Mouse (Mus musculus): Measurements from ENCODE around the gene Sin3a. TPM values are rescaled to one million over a fixed set of nuclear protein-coding genes. Genes with fewer than 3 reads are reported as not detected.

The Sin3a gene
- polyA plus RNA-seq, 1 experiment from 2014 or later: 51.6 TPM

- Histone ChIP-seq H3K27ac (replicated peaks) (peak overlapping the region; percentile 88), H3K36me3 (peaks cover 19% of the 10 kb centered on the region), H3K9me3 (replicated peaks) (no peaks in the 10 kb centered on the region), H3K4me1 (peaks cover 20% of the 10 kb centered on the region), H3K4me3 (peak overlapping the region; percentile 93), H3K27me3 (ENCODE audit: low read depth, poor library complexity, severe bottlenecking) (0 out of 2 replicates have a peak, but pooled peaks cover 3% of the 10 kb centered on the region)
- WGBS: 33% methylated on average over 13 of the region's 13 CpGs
- DNase-seq (ENCODE audit: low spot score): no peak
These were observed 85.7 kb downstream of the Sin3a start for GRCm38 (mm10) chr9:57157499-57157898.

- H3K27ac ChIP-seq (replicated peaks): peak within 1 kb of the TSS; percentile 88
- WGBS: under 1% methylated on average over 24 of the region's 24 CpGs
- peaks cover 19% of the 10 kb centered on the region for H3K36me3 ChIP-seq
These were observed 86.2 kb downstream of the Sin3a start, which contains the start of gene Commd4 for GRCm38 (mm10) chr9:57158013-57158470. Commd4 (minus strand) TSS chr9:57158331.

GRCm38 (mm10) chr9:57158506-57158905 is 86.7 kb downstream of the Sin3a start:
- Histone ChIP-seq H3K4me3 (peak overlapping the region; percentile 93), H3K4me1 (peaks cover 20% of the 10 kb centered on the region), H3K36me3 (peaks cover 19% of the 10 kb centered on the region), H3K27ac (replicated peaks) (peak overlapping the region; percentile 88), H3K9me3 (replicated peaks) (no peaks in the 10 kb centered on the region), H3K27me3 (ENCODE audit: low read depth, poor library complexity, severe bottlenecking) (0 out of 2 replicates have a peak, but pooled peaks cover 3% of the 10 kb centered on the region)
- 40% methylated on average over 11 of the region's 11 CpGs for WGBS
- no peak for DNase-seq (ENCODE audit: low spot score)

More at GRCm38 (mm10) chr9:57158013-57158470, 86.2 kb downstream of the Sin3a start, which contains the start of gene Commd4:
- Histone ChIP-seq H3K27me3 (ENCODE audit: low read depth, poor library complexity, severe bottlenecking) (0 out of 2 replicates have a peak, but pooled peaks cover 3% of the 10 kb centered on the region), H3K4me3 (peak within 1 kb of the TSS; percentile 93), H3K9me3 (replicated peaks) (no peaks in the 10 kb centered on the region), H3K4me1 (peaks cover 20% of the 10 kb centered on the region)
- peak; percentile 91 for DNase-seq (ENCODE audit: low spot score)

DNA sequence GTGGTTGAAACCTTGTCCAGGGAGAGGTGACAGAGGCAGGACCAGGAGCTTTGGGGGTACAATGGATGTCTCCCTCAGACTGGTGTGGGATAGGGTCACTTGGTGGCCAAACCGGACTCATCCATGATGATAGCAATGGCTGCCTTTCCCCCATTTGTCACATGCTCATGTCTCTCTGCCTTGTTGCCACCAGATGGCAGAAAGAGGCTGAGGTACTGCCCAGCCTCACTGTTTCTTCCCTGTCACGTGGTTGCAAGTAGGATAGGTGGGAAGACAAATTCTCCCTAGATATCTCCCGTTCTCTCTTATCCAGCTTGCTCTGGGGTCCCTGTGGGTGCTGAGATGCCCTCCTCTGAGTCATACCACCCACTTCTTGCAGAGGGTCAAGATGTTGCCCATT is 90.7 kb downstream of the Sin3a start:
- WGBS: 29% methylated on average over 3 of the region's 3 CpGs
- no peak overlapping the region for H3K4me3 ChIP-seq
- no peaks in the 10 kb centered on the region for H3K36me3 ChIP-seq
- no peaks in the 10 kb centered on the region for H3K9me3 ChIP-seq (replicated peaks)
- DNase-seq (ENCODE audit: low spot score): no peak
- H3K4me1 ChIP-seq: peaks cover 9% of the 10 kb centered on the region
- H3K27ac ChIP-seq (replicated peaks): no peak overlapping the region
- 0 out of 2 replicates have a peak, but pooled peaks cover 3% of the 10 kb centered on the region for H3K27me3 ChIP-seq (ENCODE audit: low read depth, poor library complexity, severe bottlenecking)

DNA sequence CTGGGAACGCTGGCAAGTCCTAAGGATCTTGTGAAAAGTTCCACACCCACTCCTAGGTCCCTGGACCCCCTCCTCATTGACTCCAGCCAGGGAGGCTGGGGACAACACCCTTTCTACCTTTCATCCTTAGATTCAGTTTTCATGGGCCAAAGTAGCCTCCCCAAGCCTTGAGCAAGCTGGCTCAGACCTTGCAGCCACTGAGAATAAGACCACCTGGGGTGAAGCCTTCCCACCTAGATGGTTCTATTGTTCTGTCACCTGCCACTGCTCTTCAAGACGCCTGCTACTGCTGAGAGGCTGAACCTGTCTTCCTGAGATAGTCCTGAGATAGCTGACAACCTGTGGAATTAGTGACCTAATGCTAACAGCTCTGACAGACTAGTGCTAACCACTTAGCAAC is 91.3 kb downstream of the Sin3a start:
- 45% methylated on average over 2 of the region's 2 CpGs for WGBS
- peaks cover 5% of the 10 kb centered on the region for H3K4me1 ChIP-seq
- 0 out of 2 replicates have a peak, but pooled peaks cover 3% of the 10 kb centered on the region for H3K27me3 ChIP-seq (ENCODE audit: low read depth, poor library complexity, severe bottlenecking)
- no peak overlapping the region for H3K4me3 ChIP-seq
- no peak for DNase-seq (ENCODE audit: low spot score)
- H3K27ac ChIP-seq (replicated peaks): no peak overlapping the region
- no peaks in the 10 kb centered on the region for H3K36me3 ChIP-seq
- H3K9me3 ChIP-seq (replicated peaks): no peaks in the 10 kb centered on the region

DNA sequence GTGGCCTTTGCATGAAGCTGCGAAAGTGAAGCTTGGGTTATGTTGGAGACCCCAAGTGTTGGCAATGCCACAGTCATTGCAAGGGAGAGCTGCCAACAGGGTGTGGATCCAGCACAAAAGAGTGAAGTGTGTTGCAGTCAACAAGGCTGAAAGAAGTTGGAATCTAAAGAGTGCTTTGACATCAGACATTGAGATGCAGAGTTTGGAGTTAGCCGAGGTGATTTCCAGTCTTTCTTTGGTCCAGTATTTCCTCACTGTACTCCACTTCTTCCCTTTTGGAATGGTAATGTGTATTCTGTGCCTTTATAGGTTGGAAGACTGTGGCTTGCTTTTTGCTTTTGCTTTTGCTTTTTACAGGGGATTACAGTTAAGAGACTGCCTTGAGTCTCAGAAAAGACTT is 94.3 kb downstream of the Sin3a start:
- H3K4me3 ChIP-seq: no peak overlapping the region
- no peaks in the 10 kb centered on the region for H3K4me1 ChIP-seq
- H3K36me3 ChIP-seq: no peaks in the 10 kb centered on the region
- H3K27me3 ChIP-seq (ENCODE audit: low read depth, poor library complexity, severe bottlenecking): no peaks in the 10 kb centered on the region
- WGBS: 88% methylated on average over 2 of the region's 2 CpGs
- no peaks in the 10 kb centered on the region for H3K9me3 ChIP-seq (replicated peaks)
- H3K27ac ChIP-seq (replicated peaks): no peak overlapping the region
- DNase-seq (ENCODE audit: low spot score): no peak

DNA sequence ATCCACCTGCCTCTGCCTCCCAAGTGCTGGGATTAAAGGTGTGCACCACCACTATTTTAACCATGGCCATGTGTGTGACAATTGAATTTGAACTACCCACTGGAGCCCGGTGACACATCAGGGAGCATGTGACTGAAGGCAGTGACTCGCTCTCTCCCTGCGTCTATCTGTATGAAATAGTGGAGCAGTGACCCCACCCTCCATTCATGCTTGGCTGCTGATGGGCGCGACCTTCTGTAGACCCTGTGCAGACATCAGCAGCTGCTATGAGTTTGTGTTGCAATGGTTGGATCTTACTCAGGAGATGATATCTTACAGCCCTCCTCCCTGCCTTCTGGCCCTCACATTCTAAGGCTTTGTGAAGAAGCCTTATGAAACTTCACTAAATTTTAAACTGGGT is 96.6 kb downstream of the Sin3a start:
- Histone ChIP-seq H3K27me3 (ENCODE audit: low read depth, poor library complexity, severe bottlenecking) (no peaks in the 10 kb centered on the region), H3K36me3 (no peaks in the 10 kb centered on the region), H3K4me1 (no peaks in the 10 kb centered on the region), H3K27ac (replicated peaks) (no peak overlapping the region), H3K9me3 (replicated peaks) (no peaks in the 10 kb centered on the region), H3K4me3 (no peak overlapping the region)
- 87% methylated on average over 5 of the region's 5 CpGs for WGBS
- DNase-seq (ENCODE audit: low spot score): no peak

Other genes starting within 250 kb of the Sin3a start
- gene Odf3l1, start 207.4 kb upstream of the Sin3a start, polyA plus RNA-seq (2016; fragmentation: Nextera tagmentation; extraction: Ambion mirVana): not detected in 2 replicates
- 0.91 and 1.7 TPM in 2 replicates for gene Cspg4, start 207.0 kb upstream of the Sin3a start, polyA plus RNA-seq (2016; fragmentation: Nextera tagmentation; extraction: Ambion mirVana)
- 8.0 and 8.4 TPM in 2 replicates for gene Snx33, start 143.7 kb upstream of the Sin3a start, polyA plus RNA-seq (2016; fragmentation: Nextera tagmentation; extraction: Ambion mirVana)
- 58.4 and 65.2 TPM in 2 replicates for gene Imp3, start 134.6 kb upstream of the Sin3a start, polyA plus RNA-seq (2016; fragmentation: Nextera tagmentation; extraction: Ambion mirVana)
- gene Snupn, start 121.2 kb upstream of the Sin3a start, polyA plus RNA-seq (2016; fragmentation: Nextera tagmentation; extraction: Ambion mirVana): 29.7 and 30.2 TPM in 2 replicates
- 18.2 and 19.6 TPM in 2 replicates for gene Ptpn9, start 77.1 kb upstream of the Sin3a start, polyA plus RNA-seq (2016; fragmentation: Nextera tagmentation; extraction: Ambion mirVana)
- 61.1 and 69.7 TPM in 2 replicates for gene Man2c1, start 58.6 kb downstream of the Sin3a start, polyA plus RNA-seq (2016; fragmentation: Nextera tagmentation; extraction: Ambion mirVana)
- 5.4 and 7.1 TPM in 2 replicates for gene Neil1, start 76.3 kb downstream of the Sin3a start, polyA plus RNA-seq (2016; fragmentation: Nextera tagmentation; extraction: Ambion mirVana)
- gene Commd4, start 86.3 kb downstream of the Sin3a start, polyA plus RNA-seq (2016; fragmentation: Nextera tagmentation; extraction: Ambion mirVana): 117 and 122 TPM in 2 replicates
- gene Trcg1, start 164.5 kb downstream of the Sin3a start, polyA plus RNA-seq (2016; fragmentation: Nextera tagmentation; extraction: Ambion mirVana): not detected in 2 replicates
- 11.8 TPM in 2 replicates for gene 1700017B05Rik, start 190.6 kb downstream of the Sin3a start, polyA plus RNA-seq (2016; fragmentation: Nextera tagmentation; extraction: Ambion mirVana)